Mouse (Mus musculus) intestine, embryonic 15.5 days (tissue): ENCODE measurements around the gene Wfdc18. TPM values are rescaled to one million over a fixed set of nuclear protein-coding genes. Genes with fewer than 3 reads are reported as not detected.

Experiments used
- ATAC-seq: fragments of 200-750 bp; cut with Nextera tagmentation; 2 replicates; pipeline ENCODE4 v1.8.0; 2017; ENCODE audit warnings: moderate TSS enrichment, moderate library complexity
- H3K27ac ChIP-seq: fragments of 300-500 bp; sonication (generic); 2 replicates; pipeline ENCODE4 v1.5.1; 2015; ENCODE audit warnings: mild to moderate bottlenecking, inconsistent platforms
- H3K27me3 ChIP-seq: fragments of 300-500 bp; sonication (generic); replicated peaks from 2 replicates; pipeline ENCODE4 v1.6.1; 2015; ENCODE audit warnings: inconsistent platforms
- H3K36me3 ChIP-seq: fragments of 300-500 bp; sonication (generic); 2 replicates; pipeline ENCODE4 v1.6.1; 2015; ENCODE audit warnings: inconsistent platforms
- H3K4me1 ChIP-seq: fragments of 300-500 bp; sonication (generic); replicated peaks from 2 replicates; pipeline ENCODE4 v1.6.1; 2015; ENCODE audit warnings: inconsistent platforms
- H3K4me2 ChIP-seq: fragments of 300-500 bp; sonication (generic); replicated peaks from 2 replicates; pipeline ENCODE4 v1.6.1; 2015; ENCODE audit warnings: mild to moderate bottlenecking, inconsistent platforms
- H3K4me3 ChIP-seq: fragments of 300-500 bp; sonication (generic); replicated peaks from 2 replicates; pipeline ENCODE4 v1.5.1; 2015; ENCODE audit warnings: inconsistent platforms
- H3K9ac ChIP-seq: fragments of 300-500 bp; sonication (generic); 2 replicates; pipeline ENCODE4 v1.6.1; 2015; ENCODE audit warnings: inconsistent platforms
- H3K9me3 ChIP-seq: fragments of 300-500 bp; sonication (generic); 2 replicates; pipeline ENCODE4 v1.6.1; 2016; ENCODE audit warnings: inconsistent platforms
- WGBS: fragments of 180-500 bp; shearing (Covaris S2); methylation state at CpG from one replicate; pipeline ENCODE4 v1.1.7; 2015; 5-methylcytosine and 5-hydroxymethylcytosine counted together
- polyA plus RNA-seq: library from polyadenylated mRNA; unstranded; fragments of >200 nt; fragmentation: Nextera tagmentation; extraction: Ambion mirVana; gene quantifications from 2 replicates; pipeline ENCODE4 v1.2.1, GENCODE M21; 2015

The Wfdc18 gene
- polyA plus RNA-seq, 1 experiment from 2014 or later = 0.50 TPM

DNA sequence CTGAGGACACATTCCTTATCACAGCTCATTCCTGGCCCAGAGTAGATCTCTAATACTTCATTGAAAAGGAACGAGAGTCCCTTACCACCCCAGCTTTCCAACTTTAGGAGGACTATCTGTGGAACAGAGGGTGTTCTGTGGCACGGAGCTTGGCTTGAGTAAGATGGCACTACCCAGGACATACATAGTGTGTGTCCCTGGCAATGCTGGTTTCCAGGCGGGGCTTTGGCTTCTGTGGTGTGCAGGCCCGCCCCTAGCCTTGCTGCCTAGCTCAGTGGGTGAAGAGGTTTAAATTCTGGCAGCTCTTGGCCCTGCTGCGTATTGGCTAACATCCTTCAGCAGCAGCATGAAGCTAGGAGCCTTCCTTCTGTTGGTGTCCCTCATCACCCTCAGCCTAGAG is 37.9 kb downstream of the Wfdc18 start, which contains the start of gene Wfdc21:
Gene Wfdc21 (plus strand): TSS at position 260 of the 400 bp plus-strand sequence.
- H3K27ac ChIP-seq = no peak within 1 kb of the TSS
- no peaks in the 10 kb centered on the region for H3K27me3 ChIP-seq
- H3K9ac ChIP-seq = no peak within 1 kb of the TSS
- ATAC-seq = no peak
- WGBS = 75% methylated on average over 5 of the region's 5 CpGs
- no peaks in the 10 kb centered on the region for H3K9me3 ChIP-seq
- H3K4me3 ChIP-seq = no peak within 1 kb of the TSS
- no peaks in the 10 kb centered on the region for H3K36me3 ChIP-seq
- H3K4me1 ChIP-seq = no peaks in the 10 kb centered on the region
- H3K4me2 ChIP-seq = no peak within 1 kb of the TSS

DNA sequence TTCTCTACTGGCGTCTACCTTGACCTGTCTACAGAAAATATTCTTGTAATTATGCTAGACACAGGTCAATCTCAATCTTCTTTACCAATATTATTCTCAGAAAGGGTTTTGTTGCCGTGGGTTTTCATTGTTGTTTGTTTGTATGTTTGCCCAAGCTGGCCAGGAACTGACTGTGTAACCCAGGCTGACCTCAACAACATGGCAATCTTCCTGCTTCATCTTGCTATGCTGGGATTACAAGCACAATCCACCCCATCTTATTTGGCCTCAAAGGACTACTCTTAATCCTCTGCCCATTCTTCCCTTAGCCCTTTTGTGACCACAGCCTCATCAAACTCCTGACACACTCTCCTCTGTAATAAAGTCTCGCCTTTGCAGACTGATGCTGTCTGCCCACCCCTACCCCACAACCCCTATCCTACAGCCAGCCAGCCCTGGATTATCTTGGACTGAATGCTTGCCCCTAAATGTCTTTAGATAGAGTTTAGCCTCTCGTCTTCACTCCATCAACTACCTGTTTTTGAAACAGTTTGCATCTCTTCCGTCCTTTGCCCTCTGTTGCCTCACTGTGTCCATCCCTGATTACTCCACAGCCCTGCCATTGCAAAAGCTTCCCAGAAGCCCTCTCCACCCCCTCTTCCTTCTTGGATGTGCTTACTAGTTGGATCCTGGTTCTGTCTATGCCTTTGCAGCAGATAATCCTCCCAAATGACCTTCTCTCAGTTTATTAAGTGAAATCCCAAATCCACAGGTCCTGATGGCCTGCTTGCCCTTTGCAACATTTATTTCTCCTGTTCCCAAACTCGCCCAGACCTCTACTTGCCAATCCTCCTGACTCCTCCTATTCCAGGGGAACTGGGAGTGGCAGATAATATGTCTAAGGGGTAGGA is 38.8 kb downstream of the Wfdc18 start:
- no peak overlapping the region for H3K9ac ChIP-seq
- 0 out of 2 replicates have a peak, but pooled peaks cover 2% of the 10 kb centered on the region for H3K27me3 ChIP-seq
- H3K4me1 ChIP-seq = no peaks in the 10 kb centered on the region
- no peak overlapping the region for H3K4me2 ChIP-seq
- H3K27ac ChIP-seq = no peak overlapping the region
- H3K4me3 ChIP-seq = no peak overlapping the region
- WGBS = 73% methylated on average over 6 of the region's 6 CpGs
- H3K9me3 ChIP-seq = no peaks in the 10 kb centered on the region
- no peak for ATAC-seq
- no peaks in the 10 kb centered on the region for H3K36me3 ChIP-seq

DNA sequence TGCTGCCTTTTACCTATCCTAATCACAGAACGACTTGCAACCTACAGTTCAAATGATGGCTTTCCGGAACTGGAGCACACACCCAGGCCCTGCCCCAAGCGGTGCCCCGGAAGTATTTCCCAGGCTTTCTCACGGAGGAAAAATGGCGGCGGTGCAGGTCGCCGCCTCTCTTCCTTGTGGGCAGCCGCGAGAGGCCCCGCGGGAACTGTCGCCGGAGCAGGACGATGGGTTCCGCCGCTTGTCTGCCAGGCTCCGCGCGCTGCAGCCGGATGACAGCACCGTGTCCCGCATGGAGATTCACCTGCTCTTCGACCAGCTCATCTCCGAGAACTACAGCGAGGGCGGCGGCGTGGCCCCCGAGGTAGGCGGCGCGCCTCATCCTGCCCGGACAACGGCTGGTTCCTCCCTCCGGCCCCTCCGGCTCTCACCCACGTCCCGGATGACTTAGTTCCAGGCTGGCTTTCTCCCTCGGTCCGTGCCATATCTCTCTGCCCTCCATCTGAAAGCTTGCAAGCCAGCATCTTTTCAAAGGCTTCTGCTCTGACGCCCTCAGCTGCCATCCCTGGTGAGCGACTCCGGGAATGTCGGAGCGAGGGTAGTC is 44.9 kb downstream of the Wfdc18 start, which contains the start of gene Heatr6:
Gene Heatr6 (plus strand): TSS at position 116 of the 601 bp plus-strand sequence.
- Histone ChIP-seq H3K9ac (peak within 1 kb of the TSS; percentile 80), H3K27me3 (0 out of 2 replicates have a peak, but pooled peaks cover 2% of the 10 kb centered on the region), H3K4me2 (peak within 1 kb of the TSS; percentile 69), H3K4me1 (peaks cover 4% of the 10 kb centered on the region; the same call in 1 of the 2 replicates), H3K4me3 (peak within 1 kb of the TSS; percentile 79), H3K36me3 (peaks cover 10% of the 10 kb centered on the region; the same call in 1 of the 2 replicates), H3K9me3 (no peaks in the 10 kb centered on the region), H3K27ac (peak within 1 kb of the TSS; percentile 84)
- peak; percentile 98 for ATAC-seq
- WGBS = under 1% methylated on average over 47 of the region's 47 CpGs

DNA sequence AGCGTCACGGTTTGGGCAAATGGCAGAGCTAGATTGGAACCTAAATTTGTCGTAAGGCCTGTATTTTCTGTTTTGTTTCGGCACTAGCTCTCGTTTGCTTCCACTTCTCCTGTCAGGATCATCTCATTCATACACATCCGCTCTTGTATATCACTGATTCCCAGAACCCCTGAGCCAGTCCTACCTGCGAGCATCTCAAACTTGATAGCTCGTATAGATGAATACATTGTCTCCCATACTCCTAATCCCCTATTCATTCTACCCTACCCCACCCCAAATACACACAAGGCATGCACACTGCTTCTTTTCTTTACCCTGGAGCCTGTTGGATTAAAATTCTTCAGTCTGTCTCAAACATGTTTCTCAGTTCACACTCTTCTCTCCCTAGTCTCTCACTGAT is 45.4 kb downstream of the Wfdc18 start:
- Histone ChIP-seq H3K27ac (peak overlapping the region; percentile 84; the same call in 1 of the 2 replicates), H3K9ac (peak overlapping the region; percentile 80), H3K36me3 (peaks cover 14% of the 10 kb centered on the region), H3K4me1 (peaks cover 4% of the 10 kb centered on the region; the same call in 1 of the 2 replicates), H3K4me3 (peak overlapping the region; percentile 79), H3K9me3 (no peaks in the 10 kb centered on the region), H3K27me3 (0 out of 2 replicates have a peak, but pooled peaks cover 2% of the 10 kb centered on the region), H3K4me2 (peak overlapping the region; percentile 69)
- WGBS = 3% methylated on average over 8 of the region's 8 CpGs
- ATAC-seq = no peak

Other genes with a start within 250 kb of the Wfdc18 start
- 1.4 and 1.5 TPM in 2 replicates for gene Mmp28, start 245.9 kb upstream of the Wfdc18 start, polyA plus RNA-seq
- 12.9 and 13.9 TPM in 2 replicates for gene Taf15, start 235.9 kb upstream of the Wfdc18 start, polyA plus RNA-seq
- not detected in 2 replicates for gene Heatr9, start 186.8 kb upstream of the Wfdc18 start, polyA plus RNA-seq
- gene Ccl5, start 178.5 kb upstream of the Wfdc18 start, polyA plus RNA-seq = 3.1 and 3.7 TPM in 2 replicates
- 29.4 and 35.4 TPM in 2 replicates for gene Ccl9, start 130.4 kb upstream of the Wfdc18 start, polyA plus RNA-seq
- 13.3 and 17.0 TPM in 2 replicates for gene Ccl6, start 115.9 kb upstream of the Wfdc18 start, polyA plus RNA-seq
- gene Rpl9-ps1, start 63.4 kb upstream of the Wfdc18 start, polyA plus RNA-seq = not detected in 2 replicates
- 0.58 and 0.68 TPM in 2 replicates for gene Ccl3, start 59.7 kb upstream of the Wfdc18 start, polyA plus RNA-seq
- gene Ccl4, start 46.4 kb upstream of the Wfdc18 start, polyA plus RNA-seq = 0.35 and 0.38 TPM in 2 replicates
- 1.9 and 2.2 TPM in 2 replicates for gene Wfdc17, start 5.0 kb upstream of the Wfdc18 start, polyA plus RNA-seq
- gene Wfdc21, start 37.9 kb downstream of the Wfdc18 start, polyA plus RNA-seq = 2.4 TPM in 1 of 2 replicates, not detected in the other
- 19.1 and 19.7 TPM in 2 replicates for gene Heatr6, start 44.7 kb downstream of the Wfdc18 start, polyA plus RNA-seq
- gene Hnf1b, start 141.0 kb downstream of the Wfdc18 start, polyA plus RNA-seq = 9.3 and 11.2 TPM in 2 replicates
- gene Ddx52, start 233.0 kb downstream of the Wfdc18 start, polyA plus RNA-seq = 28.4 and 31.2 TPM in 2 replicates